Mouse (Mus musculus) liver, embryonic 14.5 days (tissue): ENCODE data around the gene Kirrel2.

Experiments
- CTCF ChIP-seq: IDR thresholded peaks from 2 replicates; pipeline ENCODE4 v1.5.1; 2016; ENCODE audit warnings: antibody characterized with exemption, low read depth, control low read depth
- EP300 ChIP-seq: IDR thresholded peaks from 2 replicates; pipeline ENCODE4 v1.6.1; 2016; ENCODE audit warnings: antibody characterized with exemption, low read depth

DNA sequence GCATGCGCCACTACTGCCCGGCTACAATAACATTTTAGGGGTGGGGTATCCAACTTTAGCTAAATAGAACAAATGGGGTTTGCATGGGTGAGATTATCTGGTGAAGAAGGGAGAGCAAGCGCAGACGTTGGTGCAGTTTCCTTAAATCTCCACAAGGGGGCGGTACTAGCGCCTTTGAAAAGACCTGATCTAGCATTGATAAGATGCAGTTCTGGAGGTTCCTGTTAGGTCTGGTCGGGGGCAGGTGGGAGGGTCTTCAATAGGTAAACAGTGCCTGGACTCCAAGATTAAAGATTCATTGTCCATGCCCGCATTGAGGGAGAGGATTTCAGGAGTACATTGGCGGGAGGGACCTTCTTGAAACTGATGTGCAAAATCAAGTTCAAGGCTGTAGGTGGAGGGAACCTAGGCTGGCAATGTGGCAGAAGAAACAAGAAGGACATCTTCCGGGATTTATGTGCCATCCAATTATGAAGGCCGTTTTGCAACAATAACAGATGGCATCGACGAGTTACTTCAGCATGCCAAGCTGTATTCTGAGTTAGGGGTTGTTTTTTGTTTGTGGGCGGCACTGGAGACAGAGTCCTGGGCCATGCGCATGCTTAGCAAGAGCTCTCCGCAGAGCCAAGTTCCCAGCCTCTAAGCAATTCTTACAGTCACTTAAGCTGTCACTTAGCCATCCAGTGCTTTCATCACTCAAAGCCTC, 32.9 kb upstream of the Kirrel2 start:
- TF ChIP-seq EP300 = no peak
- peak; percentile 82 for TF ChIP-seq CTCF
